Mouse (Mus musculus) macrophage (primary cell): ENCODE data around the gene Gm438. TPM values are rescaled to one million over a fixed set of nuclear protein-coding genes. Genes with fewer than 3 reads are reported as not detected.
"Not testable (repeated sequence)": the region's sequence is repeated elsewhere in the genome, so short reads cannot be mapped to it uniquely, and the experiment has no call there.

ENCODE experiments used
- H3K27ac ChIP-seq: fragments of 350-480 bp; formaldehyde crosslinking; 2 replicates; pipeline ENCODE4 v1.9.0; 2021
- H3K36me3 ChIP-seq: fragments of 350-480 bp; formaldehyde crosslinking; 2 replicates; pipeline ENCODE4 v1.9.0; 2021; ENCODE audit errors: inconsistent target
- H3K4me3 ChIP-seq: fragments of 350-480 bp; formaldehyde crosslinking; 2 replicates; pipeline ENCODE4 v1.9.0; 2021; ENCODE audit errors: inconsistent target
- H3K79me2 ChIP-seq: fragments of 350-480 bp; formaldehyde crosslinking; 2 replicates; pipeline ENCODE4 v1.9.0; 2021; ENCODE audit errors: inconsistent target
- WGBS: methylation state at CpG from one replicate; pipeline ENCODE4 v1.1.7; 2026; ENCODE audit warnings: inconsistent platforms; ENCODE audit not compliant: missing documents; 5-methylcytosine and 5-hydroxymethylcytosine counted together
- polyA plus RNA-seq: library from polyadenylated mRNA; stranded (reverse); fragments of 250-400 nt; gene quantifications from 3 replicates; pipeline ENCODE4 v1.2.4, GENCODE M21; 2018; ENCODE audit warnings: inconsistent platforms
- total RNA-seq, 78 experiments: library from RNA; depleted of rRNA; stranded (reverse); fragments of 250-400 nt; gene quantifications; 1 replicate in 9 of 78; 2 replicates in 24 of 78; 3 replicates in 43 of 78; 4 replicates in 2 of 78; pipeline ENCODE4 v1.2.4; 2018; ENCODE audit warnings: inconsistent platforms in 56 of 78

The Gm438 gene
- not detected for total RNA-seq (2018; cell fraction: chromatin; rRNA removed)
- total RNA-seq (2018; cell fraction: cytosol; rRNA removed), result not detected
- total RNA-seq (2018; cell fraction: nucleus; rRNA removed), result not detected
- not detected in 3 replicates for polyA plus RNA-seq

- Histone ChIP-seq H3K36me3 (no peaks in the 10 kb centered on the region), H3K27ac (no peak within 1 kb of the TSS), H3K79me2 (no peaks in the 10 kb centered on the region)
These were observed at the start of gene Gm438 for GRCm38 (mm10) chr4:144786483-144786882. Gene Gm438, minus strand, starts transcription at chr4:144786583.

GRCm38 (mm10) chr4:144824706-144825105 is 38.3 kb upstream of the Gm438 start:
- Histone ChIP-seq H3K36me3 (no peaks in the 10 kb centered on the region), H3K79me2 (no peaks in the 10 kb centered on the region), H3K4me3 (no peak overlapping the region), H3K27ac (no peak overlapping the region)
- WGBS, result 86% methylated on average over 2 of the region's 2 CpGs

More at GRCm38 (mm10) chr4:144786483-144786882, at the start of gene Gm438:
- no peak within 1 kb of the TSS for H3K4me3 ChIP-seq

GRCm38 (mm10) chr4:144823996-144824395 is 37.6 kb upstream of the Gm438 start:
- no peak overlapping the region for H3K27ac ChIP-seq
- 89% methylated on average over 2 of the region's 2 CpGs for WGBS

GRCm38 (mm10) chr4:144807135-144807534 is 20.8 kb upstream of the Gm438 start:
- not testable (repeated sequence) for H3K79me2 ChIP-seq, H3K4me3 ChIP-seq, H3K36me3 ChIP-seq, H3K27ac ChIP-seq
- 76% methylated on average over 5 of the region's 5 CpGs for WGBS

More at GRCm38 (mm10) chr4:144823996-144824395, 37.6 kb upstream of the Gm438 start:
- Histone ChIP-seq H3K36me3 (no peaks in the 10 kb centered on the region), H3K79me2 (no peaks in the 10 kb centered on the region), H3K4me3 (no peak overlapping the region)

GRCm38 (mm10) chr4:144803633-144804032 is 17.2 kb upstream of the Gm438 start:
- whole genome bisulfite sequencing, result 92% methylated on average over 3 of the region's 3 CpGs
- Histone ChIP-seq H3K36me3 (no peaks in the 10 kb centered on the region), H3K27ac (no peak overlapping the region), H3K4me3 (no peak overlapping the region), H3K79me2 (no peaks in the 10 kb centered on the region)

- 90% methylated on average over 1 of the region's 1 CpGs for WGBS
- Histone ChIP-seq H3K4me3 (no peak overlapping the region), H3K27ac (no peak overlapping the region), H3K36me3 (no peaks in the 10 kb centered on the region), H3K79me2 (no peaks in the 10 kb centered on the region)
These were observed 3.8 kb upstream of the Gm438 start for GRCm38 (mm10) chr4:144790141-144790540.

GRCm38 (mm10) chr4:144782476-144783197 is 3.7 kb downstream of the Gm438 start:
- Histone ChIP-seq H3K27ac (no peak overlapping the region), H3K36me3 (no peaks in the 10 kb centered on the region), H3K4me3 (no peak overlapping the region), H3K79me2 (no peaks in the 10 kb centered on the region)
- 75% methylated on average over 3 of the region's 3 CpGs for WGBS

- Histone ChIP-seq H3K4me3 (no peak overlapping the region), H3K27ac (no peak overlapping the region), H3K36me3 (no peaks in the 10 kb centered on the region), H3K79me2 (no peaks in the 10 kb centered on the region)
- 23% methylated on average over 2 of the region's 2 CpGs for WGBS
These were observed 20.7 kb downstream of the Gm438 start for GRCm38 (mm10) chr4:144765722-144766121.

GRCm38 (mm10) chr4:144749139-144749538 is 37.2 kb downstream of the Gm438 start:
- 0% methylated on average over 1 of the region's 1 CpGs for WGBS
- Histone ChIP-seq H3K27ac (no peak overlapping the region), H3K4me3 (no peak overlapping the region), H3K79me2 (no peaks in the 10 kb centered on the region), H3K36me3 (no peaks in the 10 kb centered on the region)

Other genes starting within 250 kb of the Gm438 start
- not detected in 3 replicates for gene Gm13124, start 221.4 kb downstream of the Gm438 start, polyA plus RNA-seq
- gene Aadacl4, start 172.9 kb downstream of the Gm438 start, polyA plus RNA-seq, result not detected in 3 replicates
- not detected in 3 replicates for gene Gm436, start 100.2 kb downstream of the Gm438 start, polyA plus RNA-seq
- gene Gm13178, start 65.2 kb downstream of the Gm438 start, polyA plus RNA-seq, result not detected in 3 replicates
- 386 to 676 TPM (median 674 TPM) in 3 replicates for gene Dhrs3, start 106.2 kb upstream of the Gm438 start, polyA plus RNA-seq